Mouse (Mus musculus): ENCODE measurements around the gene Arglu1.

DNA sequence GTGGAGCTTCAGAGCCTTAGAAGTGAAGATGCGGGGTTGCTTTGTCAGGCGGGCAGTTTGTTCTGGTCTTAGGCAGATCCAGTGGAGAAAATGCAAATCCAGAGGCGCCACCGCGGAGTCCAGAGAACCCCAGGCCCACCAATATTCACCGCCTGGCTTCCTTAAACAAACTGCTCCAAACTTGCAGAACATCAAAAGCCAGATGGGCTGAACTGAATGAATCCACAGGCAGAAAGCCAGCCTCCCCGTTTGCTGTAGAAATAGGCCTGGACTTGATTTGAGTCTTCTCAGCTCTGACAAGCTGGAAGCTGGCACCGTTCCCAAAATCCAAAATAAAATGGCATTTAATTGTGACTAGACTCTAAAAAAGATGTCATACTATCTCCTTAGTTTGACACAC is 40.4 kb downstream of the Arglu1 start:
- TF ChIP-seq CTCF (conservative IDR thresholded peaks at IDR 0.05; ENCODE audit: low read length) (no peak), POU5F1 (IDR thresholded peaks at IDR 0.05; ENCODE audit: borderline replicate concordance, low read length) (no peak)

Data from E14TG2a.4 (cell line).